7 mouse cellular contexts compared by ENCODE assay signal in genomic region chr1:151570981-151571837, GRCm38 (mm10). TPM values are rescaled to one million over a fixed set of nuclear protein-coding genes. Genes with fewer than 3 reads are reported as not detected.
DNase-seq lines count a peak whose midpoint lies in the region; ATAC-seq and TF ChIP-seq lines count a peak whose summit lies in the region.

TSS of gene Fam129a (plus strand) at chr1:151571186.

- ATAC-seq in intestine, embryonic 14.5 days (replicated peaks; ENCODE audit: low FRiP score, low TSS enrichment, low read depth) = peak; percentile 85
- ATAC-seq in liver, embryonic 12.5 days = peak; percentile 53

- peaks cover 23% of the 10 kb centered on the region; the same call in 1 of the 2 replicates for H3K27me3 ChIP-seq in intestine, embryonic 14.5 days (replicated peaks; ENCODE audit: control insufficient read depth, insufficient read depth, low read length)
- peaks cover 29% of the 10 kb centered on the region for H3K27me3 ChIP-seq in liver, embryonic 12.5 days (replicated peaks)
- no peaks in the 10 kb centered on the region for H3K27me3 ChIP-seq in testis, adult 2 months (ENCODE audit: control insufficient read depth, insufficient read depth, low read length)

- TF ChIP-seq CTCF in testis, adult 2 months (IDR thresholded peaks at IDR 0.05; ENCODE audit: control insufficient read depth, insufficient read depth, insufficient replicate concordance, low read depth, low read length) = no peak

- H3K9ac ChIP-seq in intestine, embryonic 14.5 days (ENCODE audit: low read length) = peak within 1 kb of the TSS; percentile 43
- peak within 1 kb of the TSS; percentile 51; the same call in 1 of the 2 replicates for H3K9ac ChIP-seq in liver, embryonic 12.5 days

- 3% methylated on average over 46 of the region's 46 CpGs for WGBS in intestine, embryonic 14.5 days
- WGBS in liver, embryonic 12.5 days (ENCODE audit: insufficient replicate concordance) = 4% methylated on average over 45 of the region's 46 CpGs

- H3K27ac ChIP-seq in intestine, embryonic 14.5 days (ENCODE audit: low read depth) = no peak within 1 kb of the TSS
- H3K27ac ChIP-seq in liver, embryonic 12.5 days = no peak within 1 kb of the TSS
- H3K27ac ChIP-seq in testis, adult 2 months (ENCODE audit: control insufficient read depth, insufficient read depth, low read depth, low read length) = no peak within 1 kb of the TSS

- H3K36me3 ChIP-seq in intestine, embryonic 14.5 days (ENCODE audit: control insufficient read depth, insufficient read depth, low read length) = no peaks in the 10 kb centered on the region
- H3K36me3 ChIP-seq in liver, embryonic 12.5 days = no peaks in the 10 kb centered on the region
- H3K36me3 ChIP-seq in testis, adult 2 months (ENCODE audit: control insufficient read depth, insufficient read depth, low read length) = no peaks in the 10 kb centered on the region

- H3K4me1 ChIP-seq in intestine, embryonic 14.5 days (replicated peaks; ENCODE audit: control insufficient read depth, insufficient read depth, low read length) = no peaks in the 10 kb centered on the region
- H3K4me1 ChIP-seq in liver, embryonic 12.5 days = peaks cover 22% of the 10 kb centered on the region
- H3K4me1 ChIP-seq in testis, adult 2 months (ENCODE audit: control insufficient read depth, insufficient read depth, low read length) = peaks cover 6% of the 10 kb centered on the region

- peak within 1 kb of the TSS; percentile 48 for H3K4me3 ChIP-seq in intestine, embryonic 14.5 days (ENCODE audit: low read depth, low read length)
- peak within 1 kb of the TSS; percentile 54 for H3K4me3 ChIP-seq in liver, embryonic 12.5 days
- H3K4me3 ChIP-seq in testis, adult 2 months (ENCODE audit: control insufficient read depth, low read depth, low read length) = peak within 1 kb of the TSS; percentile 85

- H3K9me3 ChIP-seq in intestine, embryonic 14.5 days (ENCODE audit: control insufficient read depth, low read length) = no peaks in the 10 kb centered on the region
- no peaks in the 10 kb centered on the region for H3K9me3 ChIP-seq in liver, embryonic 12.5 days (replicated peaks)

- peak; percentile 64; the same call in 1 of the 2 replicates for TF ChIP-seq POLR2A in testis, adult 2 months (IDR thresholded peaks at IDR 0.05; ENCODE audit: control insufficient read depth, low read depth, low read length)

- peak within 1 kb of the TSS; percentile 81 for H3K4me2 ChIP-seq in intestine, embryonic 14.5 days (ENCODE audit: low read length)
- peak within 1 kb of the TSS; percentile 75 for H3K4me2 ChIP-seq in liver, embryonic 12.5 days

- peak; percentile 73 to 89 for DNase-seq in adrenal gland, adult (ENCODE audit: inconsistent age in 2 of 2, low spot score in 1 of 2)
- DNase-seq in embryo, embryonic 10 days (ENCODE audit: low spot score) = peak; percentile 66
- DNase-seq in gonadal fat pad, adult 2 months (ENCODE audit: low read depth) = no peak
- peak; percentile 79 for DNase-seq in intestine, embryonic 14.5 days (ENCODE audit: low spot score)
- DNase-seq in monocyte, adult 2 months (ENCODE audit: low read depth in 1 of 2, low spot score in 2 of 2) = peak; percentile 36 to 45

RNA-seq across cellular contexts. Expression of gene Fam129a, which starts in this region (rescaled TPM):
- 11.6 and 15.0 TPM in 2 replicates for polyA plus RNA-seq in gonadal fat pad, adult 2 months (2012; rRNA removed)
- 4.3 and 5.2 TPM in 2 replicates for polyA plus RNA-seq in intestine, embryonic 14.5 days (2014; fragmentation: Nextera tagmentation; extraction: Ambion mirVana)
- polyA plus RNA-seq in liver, embryonic 12.5 days (2016; fragmentation: Nextera tagmentation; extraction: Ambion mirVana) = 1.9 and 2.2 TPM in 2 replicates
- 7.8 and 8.8 TPM in 2 replicates for polyA plus RNA-seq in testis, adult 2 months (2012; rRNA removed)
